Mouse (Mus musculus): ENCODE results near the gene Frzb. TPM values are rescaled to one million over a fixed set of nuclear protein-coding genes. Genes with fewer than 3 reads are reported as not detected.

Gene Frzb
- polyA plus RNA-seq, 1 experiment from 2014 or later = 25.6 TPM

DNA sequence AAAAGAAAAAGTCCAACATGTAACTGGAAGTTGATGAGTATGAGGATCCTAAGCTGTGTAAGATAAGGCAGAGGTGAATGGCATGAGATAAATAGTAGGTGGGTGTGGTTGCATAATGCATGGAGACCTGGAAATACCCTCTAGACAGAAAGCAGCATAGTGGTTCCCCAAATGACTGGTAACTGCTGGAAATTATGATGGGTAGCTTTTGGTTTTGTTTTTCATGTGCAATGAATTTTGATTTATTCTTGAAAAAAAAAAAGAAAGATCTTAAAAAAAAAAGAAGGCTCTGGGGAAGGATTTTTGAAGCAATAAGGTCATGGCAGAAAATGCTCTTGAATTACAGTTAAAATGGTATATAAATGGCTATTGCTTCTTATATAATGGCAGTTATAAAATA lies 72.5 kb downstream of the Frzb start:
- Histone ChIP-seq H3K27me3 (no peaks in the 10 kb centered on the region), H3K4me2 (no peak overlapping the region), H3K9me3 (no peaks in the 10 kb centered on the region), H3K36me3 (no peaks in the 10 kb centered on the region), H3K4me3 (no peak overlapping the region), H3K9ac (no peak overlapping the region), H3K4me1 (replicated peaks) (no peaks in the 10 kb centered on the region), H3K27ac (replicated peaks) (no peak overlapping the region)
- ATAC-seq (ENCODE audit: low read depth) = no peak

GRCm38 (mm10) chr2:80371458-80371857 lies 76.0 kb downstream of the Frzb start:
- Histone ChIP-seq H3K9ac (no peak overlapping the region), H3K27me3 (no peaks in the 10 kb centered on the region), H3K9me3 (no peaks in the 10 kb centered on the region), H3K4me2 (no peak overlapping the region), H3K4me3 (no peak overlapping the region), H3K36me3 (no peaks in the 10 kb centered on the region), H3K4me1 (replicated peaks) (no peaks in the 10 kb centered on the region), H3K27ac (replicated peaks) (no peak overlapping the region)
- 85% methylated on average over 8 of the region's 8 CpGs for WGBS
- ATAC-seq (ENCODE audit: low read depth) = no peak

Other genes with a start within 250 kb of the Frzb start
- not detected in 2 replicates for gene Prdx6b, start 155.2 kb downstream of the Frzb start, polyA plus RNA-seq (2015; fragmentation: Nextera tagmentation; extraction: Ambion mirVana)
- gene Dnajc10, start 132.2 kb downstream of the Frzb start, polyA plus RNA-seq (2015; fragmentation: Nextera tagmentation; extraction: Ambion mirVana) = 64.2 and 73.9 TPM in 2 replicates
- 90.5 and 104 TPM in 2 replicates for gene Nckap1, start 133.8 kb upstream of the Frzb start, polyA plus RNA-seq (2015; fragmentation: Nextera tagmentation; extraction: Ambion mirVana)
- 16.2 and 19.2 TPM in 2 replicates for gene Dusp19, start 169.4 kb upstream of the Frzb start, polyA plus RNA-seq (2015; fragmentation: Nextera tagmentation; extraction: Ambion mirVana)
- gene Nup35, start 169.6 kb upstream of the Frzb start, polyA plus RNA-seq (2015; fragmentation: Nextera tagmentation; extraction: Ambion mirVana) = 54.9 and 59.0 TPM in 2 replicates